Mouse (Mus musculus) ES-E14 (cell line): ENCODE measurements around the gene Nhsl1. TPM values are rescaled to one million over a fixed set of nuclear protein-coding genes. Genes with fewer than 3 reads are reported as not detected.

Experiments used
- DNase-seq: peaks from one replicate; pipeline ENCODE4 v3.0.0-alpha.2; 2013; ENCODE audit warnings: low read depth, low spot score
- H3K27ac ChIP-seq: 2 replicates; pipeline ENCODE4 v1.5.1; 2012; ENCODE audit warnings: low read depth, mild to moderate bottlenecking, low read length, moderate library complexity, mixed read lengths; ENCODE audit not compliant: poor library complexity, insufficient read depth, severe bottlenecking
- H3K36me3 ChIP-seq: 2 replicates; pipeline ENCODE4 v1.6.1; 2012; ENCODE audit warnings: mild to moderate bottlenecking, low read length, moderate library complexity, mixed read lengths; ENCODE audit not compliant: control insufficient read depth, poor library complexity, insufficient read depth, severe bottlenecking
- H3K4me1 ChIP-seq, 2 experiments: fragments of 150-350 bp in 1 of 2; sonication (generic) in 1 of 2; 2 replicates each; pipeline ENCODE4 v1.6.1; 2012; ENCODE audit warnings: low read length in 2 of 2, mild to moderate bottlenecking in 1 of 2, mixed read lengths in 1 of 2; ENCODE audit not compliant: control insufficient read depth in 2 of 2, insufficient read depth in 2 of 2, poor library complexity in 1 of 2
- H3K4me3 ChIP-seq, 2 experiments: fragments of 150-350 bp in 1 of 2; sonication (generic) in 1 of 2; 2 replicates each; pipeline ENCODE4 v1.5.1; 2012; ENCODE audit warnings: low read length in 2 of 2, low read depth in 1 of 2, mild to moderate bottlenecking in 1 of 2, mixed read lengths in 1 of 2; ENCODE audit not compliant: insufficient read depth in 1 of 2, poor library complexity in 1 of 2, severe bottlenecking in 1 of 2
- H3K9ac ChIP-seq: 2 replicates; pipeline ENCODE4 v1.6.1; 2012; ENCODE audit warnings: low read depth, mild to moderate bottlenecking, low read length, mixed read lengths; ENCODE audit not compliant: poor library complexity, insufficient read depth, severe bottlenecking
- H3K9me3 ChIP-seq: fragments of 150-350 bp; sonication (generic); 2 replicates; pipeline ENCODE4 v1.6.1; 2012; ENCODE audit warnings: low read depth, mild to moderate bottlenecking, low read length; ENCODE audit not compliant: control insufficient read depth, insufficient read depth
- CHD2 ChIP-seq: IDR thresholded peaks from 2 replicates; pipeline ENCODE4 v1.6.1; 2014; ENCODE audit warnings: mild to moderate bottlenecking, low read depth, low read length, inconsistent platforms
- HCFC1 ChIP-seq: IDR thresholded peaks from 2 replicates; pipeline ENCODE4 v1.6.1; 2012; ENCODE audit warnings: low read length, inconsistent platforms, borderline replicate concordance; ENCODE audit not compliant: insufficient read depth
- MAFK ChIP-seq: IDR thresholded peaks from 2 replicates; pipeline ENCODE4 v1.6.1; 2014; ENCODE audit warnings: mild to moderate bottlenecking, low read depth, low read length, inconsistent platforms; ENCODE audit not compliant: insufficient read depth
- ZC3H11A ChIP-seq: IDR thresholded peaks from 2 replicates; pipeline ENCODE4 v1.6.1; 2012; ENCODE audit warnings: low read depth, mild to moderate bottlenecking, inconsistent platforms, low read length, borderline replicate concordance
- ZNF384 ChIP-seq: IDR thresholded peaks from 2 replicates; pipeline ENCODE4 v1.6.1; 2012; ENCODE audit warnings: low read depth, low read length, inconsistent platforms
- in situ Hi-C, 2 experiments: fragments of 600-800 bp; cut with MboI; formaldehyde crosslinking; loops; one replicate each; pipeline ENCODE4 v1.15.1; 2025; ENCODE audit warnings: low sequenced_read_pairs in 2 of 2, inconsistent platforms in 1 of 2; ENCODE audit not compliant: unreplicated experiment in 2 of 2
- total RNA-seq: library from RNA; depleted of rRNA; stranded (reverse); fragments of 300-350 nt; gene quantifications from 2 replicates; pipeline ENCODE4 v1.2.3, GENCODE M21; 2012

The Nhsl1 gene
- total RNA-seq, 1 experiment: 7.7 TPM

GRCm38 (mm10) chr10:18386224-18386623 lies 67.4 kb downstream of the Nhsl1 start:
- Histone ChIP-seq H3K9me3 (no peaks in the 10 kb centered on the region), H3K4me1 (peaks cover 0 to 8% of the 10 kb centered on the region in 2 experiments; a peak in 2 of 4 replicates), H3K9ac (no peak overlapping the region), H3K4me3 (no peak overlapping the region), H3K27ac (no peak overlapping the region), H3K36me3 (no peaks in the 10 kb centered on the region)
- DNase-seq: no peak
- in situ Hi-C loops: no loop called here
- TF ChIP-seq MAFK (no peak), ZNF384 (no peak), ZC3H11A (no peak), HCFC1 (no peak), CHD2 (no peak)

GRCm38 (mm10) chr10:18388784-18389575 lies 70.2 kb downstream of the Nhsl1 start:
- in situ Hi-C loops: no loop called here
- H3K36me3 ChIP-seq: no peaks in the 10 kb centered on the region
- H3K27ac ChIP-seq: 0 out of 2 replicates have a peak overlapping the region, but pooled peaks have one; percentile 7
- peaks cover 0 to 10% of the 10 kb centered on the region in 2 experiments; a peak in 2 of 4 replicates for H3K4me1 ChIP-seq
- H3K9me3 ChIP-seq: no peaks in the 10 kb centered on the region
- no peak overlapping the region for H3K9ac ChIP-seq
- peak; percentile 76 for DNase-seq
- H3K4me3 ChIP-seq: no peak overlapping the region
- TF ChIP-seq MAFK: no peak
- TF ChIP-seq ZC3H11A: 0 out of 2 replicates have a peak, but pooled peaks have one; percentile 15
- TF ChIP-seq ZNF384: no peak

- Histone ChIP-seq H3K4me1 (peaks cover 0 to 10% of the 10 kb centered on the region in 2 experiments; a peak in 2 of 4 replicates), H3K36me3 (no peaks in the 10 kb centered on the region), H3K9ac (no peak overlapping the region), H3K27ac (no peak overlapping the region), H3K4me3 (peak overlapping the region in 1 of 2 experiments; percentile 7; a peak in 1 of 4 replicates), H3K9me3 (no peaks in the 10 kb centered on the region)
- TF ChIP-seq MAFK (no peak), ZC3H11A (no peak), ZNF384 (no peak), HCFC1 (no peak), CHD2 (no peak)
- no peak for DNase-seq
- in situ Hi-C loops: no loop called here
These were observed 71.2 kb downstream of the Nhsl1 start for GRCm38 (mm10) chr10:18390004-18390403.

- H3K9ac ChIP-seq: no peak overlapping the region
- H3K36me3 ChIP-seq: no peaks in the 10 kb centered on the region
- no peak overlapping the region for H3K4me3 ChIP-seq
- no peak for DNase-seq
- H3K4me1 ChIP-seq: peaks cover 0 to 10% of the 10 kb centered on the region in 2 experiments; a peak in 2 of 4 replicates
- TF ChIP-seq ZNF384 (no peak), HCFC1 (no peak), CHD2 (no peak), MAFK (no peak), ZC3H11A (peak; percentile 1; the same call in 1 of the 2 replicates)
- no peak overlapping the region for H3K27ac ChIP-seq
- in situ Hi-C loops: no loop called here
- H3K9me3 ChIP-seq: no peaks in the 10 kb centered on the region
These were observed 72.8 kb downstream of the Nhsl1 start for GRCm38 (mm10) chr10:18391608-18392007.
